In genomic region chr3:9520728-9521054, GRCm38 (mm10) we compare ENCODE assay signal across 7 mouse cellular contexts.
DNase-seq lines count a peak whose midpoint lies in the region; ATAC-seq lines count a peak whose summit lies in the region.

No protein-coding gene starts in this region.

- H3K36me3 ChIP-seq in lung, embryonic 15.5 days = no peaks in the 10 kb centered on the region
- H3K36me3 ChIP-seq in embryonic facial prominence, embryonic 15.5 days = no peaks in the 10 kb centered on the region
- H3K36me3 ChIP-seq in intestine, embryonic 15.5 days = no peaks in the 10 kb centered on the region
- no peaks in the 10 kb centered on the region for H3K36me3 ChIP-seq in neural tube, embryonic 15.5 days

- H3K4me2 ChIP-seq in lung, embryonic 15.5 days = no peak overlapping the region
- peak overlapping the region; percentile 23; the same call in 1 of the 2 replicates for H3K4me2 ChIP-seq in embryonic facial prominence, embryonic 15.5 days (replicated peaks)
- H3K4me2 ChIP-seq in intestine, embryonic 15.5 days (replicated peaks) = peak overlapping the region; percentile 41; the same call in 1 of the 2 replicates
- peak overlapping the region; percentile 35 for H3K4me2 ChIP-seq in neural tube, embryonic 15.5 days

- H3K4me1 ChIP-seq in lung, embryonic 15.5 days = peaks cover 67% of the 10 kb centered on the region
- peaks cover 60% of the 10 kb centered on the region for H3K4me1 ChIP-seq in embryonic facial prominence, embryonic 15.5 days
- peaks cover 29% of the 10 kb centered on the region for H3K4me1 ChIP-seq in intestine, embryonic 15.5 days (replicated peaks)
- H3K4me1 ChIP-seq in neural tube, embryonic 15.5 days = peaks cover 59% of the 10 kb centered on the region

- H3K4me3 ChIP-seq in lung, embryonic 15.5 days = no peak overlapping the region
- H3K4me3 ChIP-seq in embryonic facial prominence, embryonic 15.5 days (replicated peaks) = no peak overlapping the region
- no peak overlapping the region for H3K4me3 ChIP-seq in intestine, embryonic 15.5 days (replicated peaks)
- H3K4me3 ChIP-seq in neural tube, embryonic 15.5 days (replicated peaks) = no peak overlapping the region

- H3K9ac ChIP-seq in lung, embryonic 15.5 days = no peak overlapping the region
- no peak overlapping the region for H3K9ac ChIP-seq in embryonic facial prominence, embryonic 15.5 days
- no peak overlapping the region for H3K9ac ChIP-seq in intestine, embryonic 15.5 days
- H3K9ac ChIP-seq in neural tube, embryonic 15.5 days (replicated peaks) = no peak overlapping the region; the same call in 1 of the 2 replicates

- H3K27me3 ChIP-seq in lung, embryonic 15.5 days = no peaks in the 10 kb centered on the region
- no peaks in the 10 kb centered on the region for H3K27me3 ChIP-seq in embryonic facial prominence, embryonic 15.5 days
- no peaks in the 10 kb centered on the region for H3K27me3 ChIP-seq in intestine, embryonic 15.5 days (replicated peaks)
- H3K27me3 ChIP-seq in neural tube, embryonic 15.5 days (replicated peaks) = no peaks in the 10 kb centered on the region

- WGBS in lung, embryonic 15.5 days = 20% methylated on average over 7 of the region's 7 CpGs
- WGBS in embryonic facial prominence, embryonic 15.5 days = 26% methylated on average over 7 of the region's 7 CpGs
- 28% methylated on average over 7 of the region's 7 CpGs for whole genome bisulfite sequencing in intestine, embryonic 15.5 days
- WGBS in neural tube, embryonic 15.5 days = 34% methylated on average over 7 of the region's 7 CpGs

- ATAC-seq in lung, embryonic 15.5 days (ENCODE audit: borderline replicate concordance, extremely low read depth, low FRiP score, low TSS enrichment) = no peak
- ATAC-seq in embryonic facial prominence, embryonic 15.5 days (ENCODE audit: insufficient number of reproducible peaks, low FRiP score, low TSS enrichment, low read depth) = no peak
- no peak for ATAC-seq in intestine, embryonic 15.5 days
- no peak; the same call in 1 of the 2 replicates for ATAC-seq in neural tube, embryonic 15.5 days (ENCODE audit: low FRiP score)

- no peak for DNase-seq in lung, postnatal 25 days (ENCODE audit: low spot score)
- no peak for DNase-seq in cerebellum, postnatal 36 days
- no peak for DNase-seq in adrenal gland, postnatal 36 days

- peak overlapping the region; percentile 88 for H3K27ac ChIP-seq in lung, embryonic 15.5 days
- H3K27ac ChIP-seq in embryonic facial prominence, embryonic 15.5 days (replicated peaks) = peak overlapping the region; percentile 90
- peak overlapping the region; percentile 78 for H3K27ac ChIP-seq in intestine, embryonic 15.5 days
- peak overlapping the region; percentile 75 for H3K27ac ChIP-seq in neural tube, embryonic 15.5 days (replicated peaks)

- no peaks in the 10 kb centered on the region for H3K9me3 ChIP-seq in lung, embryonic 15.5 days
- no peaks in the 10 kb centered on the region for H3K9me3 ChIP-seq in embryonic facial prominence, embryonic 15.5 days (replicated peaks)
- no peaks in the 10 kb centered on the region for H3K9me3 ChIP-seq in intestine, embryonic 15.5 days
- H3K9me3 ChIP-seq in neural tube, embryonic 15.5 days (replicated peaks) = no peaks in the 10 kb centered on the region
